Mouse (Mus musculus): ENCODE data around the gene Card10.
A peak's percentile ranks its signal among the peaks of the same experiment; 100 is the strongest.

- TF ChIP-seq POLR2A (IDR thresholded peaks at IDR 0.05; ENCODE audit: low read depth, low read length) (peak; percentile 81), CTCF (IDR thresholded peaks at IDR 0.05; ENCODE audit: borderline replicate concordance, insufficient read depth, low read length) (no peak)
These were observed at the start of gene Card10 for GRCm38 (mm10) chr15:78802776-78803391.

Data from embryonic fibroblast, embryonic 13.5 days (primary cell).